Mouse (Mus musculus): ENCODE data around the gene Cript.
"Not testable (repeated sequence)": the region's sequence is repeated elsewhere in the genome, so short reads cannot be mapped to it uniquely, and the experiment has no call there.

Cript gene

GRCm38 (mm10) chr17:87050469-87051175 lies 25.3 kb downstream of the Cript start:
- DNase-seq (ENCODE audit: low spot score), result peak; percentile 79

- DNase-seq (ENCODE audit: low spot score), result no peak
Observed at GRCm38 (mm10) chr17:87051652-87052051, 26.3 kb downstream of the Cript start.

GRCm38 (mm10) chr17:87052432-87052831 lies 27.1 kb downstream of the Cript start:
- no peak for DNase-seq (ENCODE audit: low spot score)

- no peak for DNase-seq (ENCODE audit: low spot score)
Observed at GRCm38 (mm10) chr17:87053921-87054320, 28.6 kb downstream of the Cript start.

- DNase-seq (ENCODE audit: low spot score), result peak; percentile 55
Observed at GRCm38 (mm10) chr17:87055051-87055459, 29.7 kb downstream of the Cript start.

GRCm38 (mm10) chr17:87055663-87056062 lies 30.3 kb downstream of the Cript start:
- no peak for DNase-seq (ENCODE audit: low spot score)

- no peak for DNase-seq (ENCODE audit: low spot score)
Observed at GRCm38 (mm10) chr17:87056761-87057160, 31.4 kb downstream of the Cript start.

GRCm38 (mm10) chr17:87057486-87058266 lies 32.3 kb downstream of the Cript start:
- peak; percentile 51 for DNase-seq (ENCODE audit: low spot score)

- no peak for DNase-seq (ENCODE audit: low spot score)
Observed at GRCm38 (mm10) chr17:87062639-87063038, 37.3 kb downstream of the Cript start.

GRCm38 (mm10) chr17:87063461-87063860 lies 38.1 kb downstream of the Cript start:
- DNase-seq (ENCODE audit: low spot score), result no peak

GRCm38 (mm10) chr17:87063969-87064368 lies 38.6 kb downstream of the Cript start:
- no peak for DNase-seq (ENCODE audit: low spot score)

GRCm38 (mm10) chr17:87068997-87069396 lies 43.6 kb downstream of the Cript start:
- DNase-seq (ENCODE audit: low spot score), result no peak

- DNase-seq (ENCODE audit: low spot score), result not testable (repeated sequence)
Observed at GRCm38 (mm10) chr17:87072183-87072582, 46.8 kb downstream of the Cript start.

- DNase-seq (ENCODE audit: low spot score), result no peak
Observed at GRCm38 (mm10) chr17:87072766-87073440, 47.6 kb downstream of the Cript start.

GRCm38 (mm10) chr17:87073470-87073869 lies 48.1 kb downstream of the Cript start:
- no peak for DNase-seq (ENCODE audit: low spot score)

- DNase-seq (ENCODE audit: low spot score), result not testable (repeated sequence)
Observed at GRCm38 (mm10) chr17:87078217-87078616, 52.9 kb downstream of the Cript start.

- no peak for DNase-seq (ENCODE audit: low spot score)
Observed at GRCm38 (mm10) chr17:87080724-87081123, 55.4 kb downstream of the Cript start.

- no peak for DNase-seq (ENCODE audit: low spot score)
Observed at GRCm38 (mm10) chr17:87082547-87082946, 57.2 kb downstream of the Cript start.

- DNase-seq (ENCODE audit: low spot score), result no peak
Observed at GRCm38 (mm10) chr17:87083671-87084070, 58.3 kb downstream of the Cript start.
